Mouse (Mus musculus) lung, postnatal 0 days (tissue): ENCODE measurements at regions not wholly inside any gene's neighbourhood (a gene's known extent, or its start where the extent isn't known, plus 50 kb on each side); places are given as distances from the start of the nearest gene placed in this dataset.

Experiments
- CTCF ChIP-seq: IDR thresholded peaks from 2 replicates; pipeline ENCODE4 v1.5.1; 2016; ENCODE audit warnings: antibody characterized with exemption, mild to moderate bottlenecking
- EP300 ChIP-seq: IDR thresholded peaks from 2 replicates; pipeline ENCODE4 v1.6.1; 2016; ENCODE audit warnings: antibody characterized with exemption, mild to moderate bottlenecking, control low read depth

GRCm38 (mm10) chr1:38739018-38739417, 74.3 kb upstream of the Aff3 start:
- TF ChIP-seq EP300: no peak
- no peak for TF ChIP-seq CTCF
